Mouse (Mus musculus): ENCODE data around the gene Slfn1. TPM values are rescaled to one million over a fixed set of nuclear protein-coding genes. Genes with fewer than 3 reads are reported as not detected.
"Not testable (repeated sequence)": the region's sequence is repeated elsewhere in the genome, so short reads cannot be mapped to it uniquely, and the experiment has no call there.

The Slfn1 gene
- polyA plus RNA-seq (2015; fragmentation: Nextera tagmentation; extraction: Ambion mirVana) = 3.0 and 4.1 TPM in 2 replicates

- DNase-seq (ENCODE audit: low spot score) = peak; percentile 31
Observed at GRCm38 (mm10) chr11:83116597-83117227, at the start of gene Slfn1. Gene Slfn1 (plus strand): TSS chr11:83116849.

- no peak for DNase-seq (ENCODE audit: low spot score)
Observed at GRCm38 (mm10) chr11:83067982-83068694, 48.5 kb upstream of the Slfn1 start.

GRCm38 (mm10) chr11:83070321-83070970 lies 46.2 kb upstream of the Slfn1 start:
- DNase-seq (ENCODE audit: low spot score) = no peak

- DNase-seq (ENCODE audit: low spot score) = peak; percentile 90
Observed at GRCm38 (mm10) chr11:83077714-83078422, 38.8 kb upstream of the Slfn1 start.

- no peak for DNase-seq (ENCODE audit: low spot score)
Observed at GRCm38 (mm10) chr11:83078423-83079140, 38.1 kb upstream of the Slfn1 start.

GRCm38 (mm10) chr11:83079487-83080199 lies 37.0 kb upstream of the Slfn1 start:
- peak; percentile 89 for DNase-seq (ENCODE audit: low spot score)

- no peak for DNase-seq (ENCODE audit: low spot score)
Observed at GRCm38 (mm10) chr11:83082741-83083473, 33.7 kb upstream of the Slfn1 start.

- no peak for DNase-seq (ENCODE audit: low spot score)
Observed at GRCm38 (mm10) chr11:83084161-83084560, 32.5 kb upstream of the Slfn1 start.

GRCm38 (mm10) chr11:83084761-83085160 lies 31.9 kb upstream of the Slfn1 start:
- no peak for DNase-seq (ENCODE audit: low spot score)

GRCm38 (mm10) chr11:83115138-83115537 lies 1.5 kb upstream of the Slfn1 start:
- peak; percentile 80 for DNase-seq (ENCODE audit: low spot score)

- no peak for DNase-seq (ENCODE audit: low spot score)
Observed at GRCm38 (mm10) chr11:83118056-83118455, 1.4 kb downstream of the Slfn1 start.

- DNase-seq (ENCODE audit: low spot score) = no peak
Observed at GRCm38 (mm10) chr11:83121131-83121685, 4.6 kb downstream of the Slfn1 start.

GRCm38 (mm10) chr11:83123198-83123597 lies 6.5 kb downstream of the Slfn1 start:
- no peak for DNase-seq (ENCODE audit: low spot score)

- no peak for DNase-seq (ENCODE audit: low spot score)
Observed at GRCm38 (mm10) chr11:83124906-83125305, 8.3 kb downstream of the Slfn1 start.

- DNase-seq (ENCODE audit: low spot score) = not testable (repeated sequence)
Observed at GRCm38 (mm10) chr11:83125633-83126032, 9.0 kb downstream of the Slfn1 start.

- not testable (repeated sequence) for DNase-seq (ENCODE audit: low spot score)
Observed at GRCm38 (mm10) chr11:83137253-83137652, 20.6 kb downstream of the Slfn1 start.

- not testable (repeated sequence) for DNase-seq (ENCODE audit: low spot score)
Observed at GRCm38 (mm10) chr11:83148939-83149338, 32.3 kb downstream of the Slfn1 start.
